Mouse (Mus musculus) heart, embryonic 16.5 days (tissue): ENCODE results near the gene Coa3. TPM values are rescaled to one million over a fixed set of nuclear protein-coding genes. Genes with fewer than 3 reads are reported as not detected.
A peak's percentile ranks its signal among the peaks of the same experiment; 100 is the strongest.

Source experiments
- ATAC-seq: fragments of 200-750 bp; cut with Nextera tagmentation; replicated peaks from 2 replicates; pipeline ENCODE4 v1.8.0; 2017; ENCODE audit warnings: moderate number of reproducible peaks; ENCODE audit not compliant: insufficient read depth, low FRiP score; ENCODE audit errors: extremely low read depth
- H3K27ac ChIP-seq: fragments of 300-500 bp; sonication (generic); 2 replicates; pipeline ENCODE4 v1.5.1; 2014; ENCODE audit warnings: mild to moderate bottlenecking, low read length, control low read depth, moderate library complexity
- H3K27me3 ChIP-seq: fragments of 300-500 bp; sonication (generic); 2 replicates; pipeline ENCODE4 v1.6.1; 2014; ENCODE audit warnings: low read length, mixed read lengths; ENCODE audit not compliant: control insufficient read depth, insufficient read depth
- H3K36me3 ChIP-seq: fragments of 300-500 bp; sonication (generic); 2 replicates; pipeline ENCODE4 v1.6.1; 2014; ENCODE audit not compliant: control insufficient read depth, insufficient read depth
- H3K4me1 ChIP-seq: fragments of 300-500 bp; sonication (generic); 2 replicates; pipeline ENCODE4 v1.6.1; 2014; ENCODE audit warnings: low read length, mixed read lengths; ENCODE audit not compliant: control insufficient read depth, insufficient read depth
- H3K4me2 ChIP-seq: fragments of 300-500 bp; sonication (generic); 2 replicates; pipeline ENCODE4 v1.6.1; 2014; ENCODE audit warnings: low read depth, mild to moderate bottlenecking, control low read depth, low read length
- H3K4me3 ChIP-seq: fragments of 300-500 bp; sonication (generic); 2 replicates; pipeline ENCODE4 v1.5.1; 2014; ENCODE audit warnings: mild to moderate bottlenecking, control low read depth, low read length
- H3K9ac ChIP-seq: fragments of 300-500 bp; sonication (generic); 2 replicates; pipeline ENCODE4 v1.6.1; 2014; ENCODE audit warnings: low read length, control low read depth
- H3K9me3 ChIP-seq: fragments of 300-500 bp; sonication (generic); replicated peaks from 2 replicates; pipeline ENCODE4 v1.6.1; 2016; ENCODE audit warnings: low read length; ENCODE audit not compliant: control insufficient read depth
- WGBS: fragments of 180-500 bp; shearing (Covaris S2); extraction: QIAGEN DNeasy Blood & Tissue Kit; methylation state at CpG from one replicate; pipeline ENCODE4 v1.1.7; 2014; 5-methylcytosine and 5-hydroxymethylcytosine counted together
- polyA plus RNA-seq: library from polyadenylated mRNA; unstranded; fragments of >200 nt; fragmentation: Nextera tagmentation; extraction: Ambion mirVana; gene quantifications from 2 replicates; pipeline ENCODE4 v1.2.1, GENCODE M21; 2015

The Coa3 gene
- polyA plus RNA-seq, 1 experiment from 2014 or later: 166 TPM

DNA sequence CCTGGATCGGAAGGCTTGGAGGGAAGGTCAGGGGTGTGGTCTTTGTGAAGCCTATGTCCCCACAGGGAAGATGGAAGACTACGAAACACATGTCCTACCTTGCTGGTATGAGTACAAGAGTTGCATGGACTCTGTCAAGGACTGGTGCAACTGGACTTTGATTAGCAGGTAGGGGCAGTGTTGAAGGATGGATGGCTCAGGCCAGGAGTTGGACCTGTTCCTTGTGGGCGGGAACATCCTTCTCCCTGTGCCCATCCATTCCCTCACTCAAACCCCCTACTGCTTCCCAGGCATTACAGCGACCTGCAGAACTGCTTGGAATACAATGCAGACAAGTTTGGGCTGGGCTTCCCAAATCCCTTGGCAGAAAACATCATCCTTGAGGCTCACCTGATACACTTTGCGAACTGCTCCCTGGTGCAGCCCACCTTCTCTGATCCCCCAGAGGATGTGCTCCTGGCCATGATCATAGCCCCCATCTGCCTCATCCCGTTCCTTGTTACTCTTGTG is 31.3 kb downstream of the Coa3 start:
- no peaks in the 10 kb centered on the region for H3K9me3 ChIP-seq
- H3K4me3 ChIP-seq: peak overlapping the region; percentile 68
- H3K36me3 ChIP-seq: no peaks in the 10 kb centered on the region
- peaks cover 5% of the 10 kb centered on the region for H3K4me1 ChIP-seq
- ATAC-seq: no peak
- peak overlapping the region; percentile 79 for H3K27ac ChIP-seq
- H3K27me3 ChIP-seq: peaks cover 30% of the 10 kb centered on the region
- H3K4me2 ChIP-seq: peak overlapping the region; percentile 90
- 69% methylated on average over 6 of the region's 6 CpGs for WGBS
- peak overlapping the region; percentile 84 for H3K9ac ChIP-seq

- Histone ChIP-seq H3K4me2 (peak overlapping the region; percentile 90), H3K27me3 (peaks cover 30% of the 10 kb centered on the region), H3K36me3 (no peaks in the 10 kb centered on the region), H3K9ac (peak overlapping the region; percentile 84), H3K27ac (peak overlapping the region; percentile 79), H3K4me1 (0 out of 2 replicates have a peak, but pooled peaks cover 3% of the 10 kb centered on the region), H3K9me3 (no peaks in the 10 kb centered on the region), H3K4me3 (peak overlapping the region; percentile 68)
- 8% methylated on average over 7 of the region's 7 CpGs for WGBS
- peak; percentile 11; the same call in 1 of the 2 replicates for ATAC-seq
Measured at GRCm38 (mm10) chr11:101246702-101247012, 32.3 kb downstream of the Coa3 start.

- H3K4me1 ChIP-seq: 0 out of 2 replicates have a peak, but pooled peaks cover 3% of the 10 kb centered on the region
- WGBS: 2% methylated on average over 60 of the region's 63 CpGs
- ATAC-seq: peak; percentile 71
Measured at GRCm38 (mm10) chr11:101245855-101246701, 32.8 kb downstream of the Coa3 start, which contains the start of gene Ramp2. Gene Ramp2, plus strand, starts transcription at chr11:101246028.

DNA sequence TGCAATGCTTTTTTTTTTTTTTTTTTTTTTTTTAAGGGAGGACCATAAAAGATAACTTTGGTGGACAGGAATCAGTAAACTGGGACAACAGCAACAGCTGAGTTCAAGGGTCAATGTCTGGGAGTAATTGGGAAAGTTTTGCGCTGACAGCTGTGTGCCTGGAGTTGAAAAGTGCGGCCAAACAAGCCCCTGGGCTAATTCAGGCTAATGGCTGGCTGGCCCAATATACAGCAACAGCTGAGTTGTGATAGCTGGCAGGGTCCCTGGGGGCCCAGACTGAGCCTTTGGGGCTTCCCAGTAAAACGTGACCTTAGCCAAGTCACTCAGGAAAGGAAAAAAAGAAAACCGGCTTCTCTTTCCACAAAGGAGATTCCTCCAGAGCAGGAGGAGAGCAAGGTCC is 33.8 kb downstream of the Coa3 start:
- H3K9me3 ChIP-seq: no peaks in the 10 kb centered on the region
- peak overlapping the region; percentile 79 for H3K27ac ChIP-seq
- H3K36me3 ChIP-seq: no peaks in the 10 kb centered on the region
- 0 out of 2 replicates have a peak, but pooled peaks cover 3% of the 10 kb centered on the region for H3K4me1 ChIP-seq
- WGBS: 45% methylated on average over 4 of the region's 4 CpGs
- H3K27me3 ChIP-seq: peaks cover 30% of the 10 kb centered on the region
- ATAC-seq: no peak
- peak overlapping the region; percentile 68; the same call in 1 of the 2 replicates for H3K4me3 ChIP-seq
- no peak overlapping the region; the same call in 1 of the 2 replicates for H3K9ac ChIP-seq
- H3K4me2 ChIP-seq: peak overlapping the region; percentile 90

More at GRCm38 (mm10) chr11:101245855-101246701, 32.8 kb downstream of the Coa3 start, which contains the start of gene Ramp2:
- Histone ChIP-seq H3K4me2 (peak within 1 kb of the TSS; percentile 90), H3K4me3 (peak within 1 kb of the TSS; percentile 68), H3K36me3 (no peaks in the 10 kb centered on the region), H3K27ac (peak within 1 kb of the TSS; percentile 79), H3K9ac (peak within 1 kb of the TSS; percentile 84), H3K9me3 (no peaks in the 10 kb centered on the region), H3K27me3 (peaks cover 30% of the 10 kb centered on the region)

- Histone ChIP-seq H3K9ac (no peak overlapping the region), H3K27ac (peak overlapping the region; percentile 46), H3K4me3 (no peak overlapping the region), H3K36me3 (no peaks in the 10 kb centered on the region), H3K9me3 (no peaks in the 10 kb centered on the region), H3K27me3 (no peaks in the 10 kb centered on the region), H3K4me1 (no peaks in the 10 kb centered on the region), H3K4me2 (no peak overlapping the region)
- WGBS: 37% methylated on average over 5 of the region's 5 CpGs
- peak; percentile 67 for ATAC-seq
Measured at GRCm38 (mm10) chr11:101238071-101238647, 40.8 kb downstream of the Coa3 start.

GRCm38 (mm10) chr11:101236782-101237181 is 42.1 kb downstream of the Coa3 start:
- Histone ChIP-seq H3K4me1 (peaks cover 2% of the 10 kb centered on the region; the same call in 1 of the 2 replicates), H3K27me3 (no peaks in the 10 kb centered on the region), H3K4me2 (no peak overlapping the region), H3K4me3 (no peak overlapping the region), H3K27ac (0 out of 2 replicates have a peak overlapping the region, but pooled peaks have one; percentile 12), H3K36me3 (no peaks in the 10 kb centered on the region), H3K9ac (no peak overlapping the region), H3K9me3 (no peaks in the 10 kb centered on the region)
- WGBS: 82% methylated on average over 5 of the region's 5 CpGs
- no peak for ATAC-seq

DNA sequence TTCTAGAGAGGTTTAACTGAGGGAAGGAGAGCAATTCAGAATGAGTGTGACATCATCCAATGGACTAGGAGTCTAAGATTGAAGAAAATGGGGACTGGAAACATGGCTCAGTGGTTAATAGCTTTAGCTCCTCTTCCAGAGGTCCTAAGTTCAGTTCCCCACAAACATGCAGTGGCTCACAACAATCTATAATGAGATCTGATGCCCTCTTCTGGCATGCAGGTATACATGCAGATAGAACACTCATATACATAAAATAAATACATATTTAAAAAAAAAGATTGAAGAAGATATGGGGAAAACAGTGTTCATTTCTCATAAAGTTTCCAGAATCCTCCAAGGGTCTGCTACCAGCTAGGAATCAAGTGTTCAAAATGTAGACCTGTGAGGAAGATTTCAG is 43.5 kb downstream of the Coa3 start:
- H3K4me2 ChIP-seq: no peak overlapping the region
- no peaks in the 10 kb centered on the region for H3K36me3 ChIP-seq
- peaks cover 12% of the 10 kb centered on the region for H3K4me1 ChIP-seq
- no peak overlapping the region for H3K4me3 ChIP-seq
- H3K27ac ChIP-seq: no peak overlapping the region
- ATAC-seq: no peak
- no peaks in the 10 kb centered on the region for H3K27me3 ChIP-seq
- H3K9me3 ChIP-seq: no peaks in the 10 kb centered on the region
- H3K9ac ChIP-seq: no peak overlapping the region

- no peak overlapping the region for H3K9ac ChIP-seq
- 0 out of 2 replicates have a peak, but pooled peaks cover 2% of the 10 kb centered on the region for H3K27me3 ChIP-seq
- peaks cover 20% of the 10 kb centered on the region for H3K4me1 ChIP-seq
- no peaks in the 10 kb centered on the region for H3K36me3 ChIP-seq
- no peak overlapping the region for H3K27ac ChIP-seq
- no peak overlapping the region for H3K4me2 ChIP-seq
- no peaks in the 10 kb centered on the region for H3K9me3 ChIP-seq
- H3K4me3 ChIP-seq: no peak overlapping the region
- ATAC-seq: no peak
Measured at GRCm38 (mm10) chr11:101234124-101234523, 44.8 kb downstream of the Coa3 start.

GRCm38 (mm10) chr11:101233240-101233639 is 45.7 kb downstream of the Coa3 start:
- Histone ChIP-seq H3K36me3 (no peaks in the 10 kb centered on the region), H3K27ac (no peak overlapping the region), H3K27me3 (0 out of 2 replicates have a peak, but pooled peaks cover 3% of the 10 kb centered on the region), H3K4me2 (no peak overlapping the region), H3K9ac (no peak overlapping the region), H3K4me1 (peaks cover 20% of the 10 kb centered on the region), H3K9me3 (no peaks in the 10 kb centered on the region), H3K4me3 (no peak overlapping the region)
- 70% methylated on average over 1 of the region's 1 CpGs for WGBS
- ATAC-seq: no peak
